Mouse (Mus musculus) MEL (cell line): ENCODE data around the gene Gabpa. TPM values are rescaled to one million over a fixed set of nuclear protein-coding genes. Genes with fewer than 3 reads are reported as not detected.

Experiments used
- DNase-seq: peaks from one replicate; pipeline ENCODE4 v3.0.0; 2011; ENCODE audit warnings: low read depth, low spot score
- H3K27ac ChIP-seq: 2 replicates; pipeline ENCODE4 v1.5.1; 2012; ENCODE audit warnings: low read depth, mild to moderate bottlenecking, control low read depth, low read length, moderate library complexity; ENCODE audit not compliant: control insufficient read depth
- H3K27me3 ChIP-seq, 2 experiments: fragments of 150-350 bp in 1 of 2; sonication (generic) in 1 of 2; 2 replicates each; pipeline ENCODE4 v1.6.1; 2012; ENCODE audit warnings: low read length in 2 of 2, mild to moderate bottlenecking in 2 of 2, improper control_type of control experiment in 1 of 2, moderate library complexity in 1 of 2; ENCODE audit not compliant: insufficient read depth in 2 of 2, control insufficient read depth in 1 of 2
- H3K36me3 ChIP-seq, 2 experiments: 2 replicates each; pipeline ENCODE4 v1.6.1; 2012 to 2014; ENCODE audit warnings: low read length in 2 of 2, improper control_type of control experiment in 1 of 2, inconsistent platforms in 1 of 2, mild to moderate bottlenecking in 1 of 2; ENCODE audit not compliant: insufficient read depth in 2 of 2, control insufficient read depth in 1 of 2
- H3K4me1 ChIP-seq, 2 experiments: fragments of 150-350 bp in 1 of 2; sonication (generic) in 1 of 2; 2 replicates each; pipeline ENCODE4 v1.6.1; 2012; ENCODE audit warnings: low read length in 2 of 2, improper control_type of control experiment in 1 of 2, mild to moderate bottlenecking in 1 of 2; ENCODE audit not compliant: insufficient read depth in 2 of 2, control insufficient read depth in 1 of 2
- H3K4me3 ChIP-seq, 2 experiments: fragments of 150-350 bp in 1 of 2; sonication (generic) in 1 of 2; 2 replicates each; pipeline ENCODE4 v1.5.1; 2012; ENCODE audit warnings: low read depth in 2 of 2, low read length in 2 of 2, mild to moderate bottlenecking in 2 of 2, moderate library complexity in 2 of 2, control low read depth in 1 of 2, improper control_type of control experiment in 1 of 2; ENCODE audit not compliant: control insufficient read depth in 1 of 2, insufficient read depth in 1 of 2
- H3K79me2 ChIP-seq: 2 replicates; pipeline ENCODE4 v1.6.1; 2012; ENCODE audit warnings: mild to moderate bottlenecking, low read length, moderate library complexity; ENCODE audit not compliant: control insufficient read depth, poor library complexity, insufficient read depth
- H3K9ac ChIP-seq: 2 replicates; pipeline ENCODE4 v1.6.1; 2012; ENCODE audit warnings: low read depth, mild to moderate bottlenecking, control low read depth, low read length, moderate library complexity; ENCODE audit not compliant: control insufficient read depth, poor library complexity, severe bottlenecking
- H3K9me3 ChIP-seq: fragments of 150-350 bp; sonication (generic); replicated peaks from 2 replicates; pipeline ENCODE4 v1.6.1; 2012; ENCODE audit warnings: mild to moderate bottlenecking, low read length, improper control_type of control experiment, moderate library complexity; ENCODE audit not compliant: insufficient read depth
- BHLHE40 ChIP-seq: IDR thresholded peaks from 2 replicates; pipeline ENCODE4 v1.6.1; 2012; ENCODE audit warnings: low read depth, mild to moderate bottlenecking, inconsistent platforms, low read length, improper control_type of control experiment, borderline replicate concordance
- GABPA ChIP-seq: IDR thresholded peaks from 2 replicates; pipeline ENCODE4 v1.6.1; 2012; ENCODE audit warnings: low read depth, mild to moderate bottlenecking, inconsistent platforms, low read length, improper control_type of control experiment, moderate library complexity
- MAFK ChIP-seq: IDR thresholded peaks from 2 replicates; pipeline ENCODE4 v1.6.1; 2011; ENCODE audit warnings: low read depth, mild to moderate bottlenecking, low read length, improper control_type of control experiment, borderline replicate concordance
- MAZ ChIP-seq: IDR thresholded peaks from 2 replicates; pipeline ENCODE4 v1.6.1; 2012; ENCODE audit warnings: low read depth, mild to moderate bottlenecking, inconsistent platforms, low read length, improper control_type of control experiment
- MEF2A ChIP-seq: IDR thresholded peaks from 2 replicates; pipeline ENCODE4 v1.6.1; 2014; ENCODE audit warnings: low read depth, mild to moderate bottlenecking, inconsistent platforms, low read length, improper control_type of control experiment; ENCODE audit not compliant: poor library complexity, insufficient replicate concordance, severe bottlenecking; ENCODE audit errors: extremely low read depth
- MXI1 ChIP-seq: IDR thresholded peaks from 2 replicates; pipeline ENCODE4 v1.6.1; 2011; ENCODE audit warnings: mild to moderate bottlenecking, low read depth, low read length, improper control_type of control experiment
- MYC ChIP-seq: IDR thresholded peaks from 2 replicates; pipeline ENCODE4 v1.6.1; 2011; ENCODE audit warnings: low read depth, mild to moderate bottlenecking, low read length, improper control_type of control experiment, moderate library complexity
- NELFE ChIP-seq: IDR thresholded peaks from 2 replicates; pipeline ENCODE4 v1.6.1; 2011; ENCODE audit warnings: low read depth, low read length, improper control_type of control experiment
- NRF1 ChIP-seq: IDR thresholded peaks from 2 replicates; pipeline ENCODE4 v1.6.1; 2014; ENCODE audit warnings: low read depth, mild to moderate bottlenecking, inconsistent platforms, low read length, improper control_type of control experiment, moderate library complexity; ENCODE audit not compliant: poor library complexity, insufficient read depth, severe bottlenecking
- POLR2A ChIP-seq, 2 experiments: IDR thresholded peaks; 2 replicates each; pipeline ENCODE4 v1.6.1; 2011 to 2012; ENCODE audit warnings: low read length in 2 of 2, mild to moderate bottlenecking in 2 of 2, control low read depth in 1 of 2, improper control_type of control experiment in 1 of 2, low read depth in 1 of 2, moderate library complexity in 1 of 2; ENCODE audit not compliant: control insufficient read depth in 1 of 2, insufficient read depth in 1 of 2, poor library complexity in 1 of 2
- POLR2AphosphoS5 ChIP-seq: IDR thresholded peaks from 2 replicates; pipeline ENCODE4 v1.6.1; 2012; ENCODE audit warnings: low read depth, borderline replicate concordance, mild to moderate bottlenecking, inconsistent platforms, low read length, moderate library complexity, mixed read lengths
- RCOR1 ChIP-seq: IDR thresholded peaks from 2 replicates; pipeline ENCODE4 v1.6.1; 2012; ENCODE audit warnings: low read depth, mild to moderate bottlenecking, inconsistent platforms, low read length, improper control_type of control experiment
- SIN3A ChIP-seq: IDR thresholded peaks from 2 replicates; pipeline ENCODE4 v1.6.1; 2012; ENCODE audit warnings: low read length, improper control_type of control experiment, inconsistent platforms
- SMC3 ChIP-seq: IDR thresholded peaks from 2 replicates; pipeline ENCODE4 v1.6.1; 2011; ENCODE audit warnings: low read depth, low read length, improper control_type of control experiment
- TAL1 ChIP-seq: IDR thresholded peaks from 2 replicates; pipeline ENCODE4 v1.6.1; 2012; ENCODE audit warnings: mild to moderate bottlenecking, inconsistent platforms, low read length, moderate library complexity, mixed read lengths
- TCF12 ChIP-seq: IDR thresholded peaks from 2 replicates; pipeline ENCODE4 v1.6.1; 2014; ENCODE audit warnings: low read depth, mild to moderate bottlenecking, inconsistent platforms, low read length, improper control_type of control experiment, moderate library complexity
- ZC3H11A ChIP-seq: IDR thresholded peaks from 2 replicates; pipeline ENCODE4 v1.6.1; 2012; ENCODE audit warnings: low read depth, mild to moderate bottlenecking, inconsistent platforms, low read length, improper control_type of control experiment
- ZNF384 ChIP-seq: IDR thresholded peaks from 2 replicates; pipeline ENCODE4 v1.6.1; 2012; ENCODE audit warnings: low read depth, mild to moderate bottlenecking, inconsistent platforms, low read length, improper control_type of control experiment
- polyA plus RNA-seq, 2 experiments: library from polyadenylated mRNA; stranded (reverse) in 1 of 2; unstranded in 1 of 2; fragments of >175 nt in 1 of 2; fragments of >200 nt in 1 of 2; gene quantifications; 2 replicates each; pipeline versions ENCODE4 v1.2.1 to v1.2.4; 2012; ENCODE audit warnings: low replicate concordance in 2 of 2, low read depth in 1 of 2; ENCODE audit not compliant: insufficient read length in 2 of 2, insufficient read depth in 1 of 2, missing spikeins in 1 of 2
- total RNA-seq: library from RNA; depleted of rRNA; stranded (reverse); fragments of 300-350 nt; gene quantifications from 2 replicates; pipeline ENCODE4 v1.2.3, GENCODE M21; 2012

Gene Gabpa
- total and polyA plus RNA-seq, 3 experiments, result 28.7 to 29.2 TPM; not detected in 1

- no peak for DNase-seq
- Histone ChIP-seq H3K4me1 (no peaks in the 10 kb centered on the region; a peak in 1 of 4 replicates), H3K4me3 (no peak overlapping the region), H3K79me2 (no peaks in the 10 kb centered on the region), H3K36me3 (peaks cover 0 to 3% of the 10 kb centered on the region in 2 experiments; a peak in 2 of 4 replicates), H3K27me3 (no peaks in the 10 kb centered on the region), H3K27ac (no peak overlapping the region), H3K9ac (no peak overlapping the region)
- TF ChIP-seq SMC3 (no peak), BHLHE40 (no peak), TAL1 (no peak), RCOR1 (no peak), MXI1 (no peak), ZNF384 (no peak), MEF2A (no peak), ZC3H11A (no peak), POLR2AphosphoS5 (no peak), GABPA (no peak), NRF1 (no peak), MAFK (no peak), TCF12 (no peak), SIN3A (no peak), POLR2A (IDR thresholded peaks at IDR 0.05; ENCODE audit: control insufficient read depth in 1 of 2, insufficient read depth in 1 of 2, low read depth in 1 of 2, low read length in 2 of 2, poor library complexity in 1 of 2) (no peak)
- TF ChIP-seq, all 39 proteins: peak for 0
- no peaks in the 10 kb centered on the region for H3K9me3 ChIP-seq
Observed at GRCm38 (mm10) chr16:84807874-84808273, 26.9 kb upstream of the Gabpa start.

GRCm38 (mm10) chr16:84810254-84810653 lies 24.5 kb upstream of the Gabpa start:
- Histone ChIP-seq H3K27me3 (no peaks in the 10 kb centered on the region), H3K9ac (no peak overlapping the region), H3K27ac (no peak overlapping the region), H3K36me3 (peaks cover 0 to 3% of the 10 kb centered on the region in 2 experiments; a peak in 2 of 4 replicates)
- DNase-seq, result no peak
- TF ChIP-seq GABPA (no peak), MYC (no peak), MAZ (no peak), NELFE (no peak), RCOR1 (no peak), POLR2A (IDR thresholded peaks at IDR 0.05; ENCODE audit: control insufficient read depth in 1 of 2, insufficient read depth in 1 of 2, low read depth in 1 of 2, low read length in 2 of 2, poor library complexity in 1 of 2) (no peak)
- TF ChIP-seq, all 39 proteins: peak for 0
- no peak overlapping the region for H3K4me3 ChIP-seq
- no peaks in the 10 kb centered on the region for H3K4me1 ChIP-seq
- no peaks in the 10 kb centered on the region for H3K9me3 ChIP-seq
- no peaks in the 10 kb centered on the region for H3K79me2 ChIP-seq
